Mouse (Mus musculus) intestine, embryonic 14.5 days (tissue): ENCODE measurements around the gene Defb45. TPM values are rescaled to one million over a fixed set of nuclear protein-coding genes. Genes with fewer than 3 reads are reported as not detected.

Experiments
- ATAC-seq: fragments of 200-750 bp; cut with Nextera tagmentation; replicated peaks from 2 replicates; pipeline ENCODE4 v1.8.0; 2017; ENCODE audit warnings: low read depth, moderate number of reproducible peaks, moderate TSS enrichment, moderate library complexity; ENCODE audit not compliant: low FRiP score, low TSS enrichment
- DNase-seq: peaks from one replicate; pipeline ENCODE4 v3.0.0-alpha.2; 2018; ENCODE audit warnings: low spot score
- H3K27ac ChIP-seq: fragments of 300-500 bp; sonication (generic); 2 replicates; pipeline ENCODE4 v1.5.1; 2014; ENCODE audit warnings: low read depth, mild to moderate bottlenecking, control low read depth
- H3K27me3 ChIP-seq: fragments of 300-500 bp; sonication (generic); replicated peaks from 2 replicates; pipeline ENCODE4 v1.6.1; 2014; ENCODE audit warnings: low read length, control low read depth; ENCODE audit not compliant: control insufficient read depth, insufficient read depth
- H3K36me3 ChIP-seq: fragments of 300-500 bp; sonication (generic); 2 replicates; pipeline ENCODE4 v1.6.1; 2014; ENCODE audit warnings: low read length, control low read depth; ENCODE audit not compliant: control insufficient read depth, insufficient read depth
- H3K4me1 ChIP-seq: fragments of 300-500 bp; sonication (generic); replicated peaks from 2 replicates; pipeline ENCODE4 v1.6.1; 2014; ENCODE audit warnings: low read length, control low read depth, mixed read lengths; ENCODE audit not compliant: control insufficient read depth, insufficient read depth
- H3K4me2 ChIP-seq: fragments of 300-500 bp; sonication (generic); 2 replicates; pipeline ENCODE4 v1.6.1; 2014; ENCODE audit warnings: low read length
- H3K4me3 ChIP-seq: fragments of 300-500 bp; sonication (generic); 2 replicates; pipeline ENCODE4 v1.5.1; 2014; ENCODE audit warnings: low read depth, low read length, control low read depth, mixed read lengths
- H3K9ac ChIP-seq: fragments of 300-500 bp; sonication (generic); 2 replicates; pipeline ENCODE4 v1.6.1; 2014; ENCODE audit warnings: mild to moderate bottlenecking, low read length
- H3K9me3 ChIP-seq: fragments of 300-500 bp; sonication (generic); 2 replicates; pipeline ENCODE4 v1.6.1; 2016; ENCODE audit warnings: low read length, control low read depth; ENCODE audit not compliant: control insufficient read depth
- WGBS: fragments of 180-500 bp; shearing (Covaris S2); extraction: QIAGEN DNeasy Blood & Tissue Kit; methylation state at CpG from one replicate; pipeline ENCODE4 v1.1.7; 2014; 5-methylcytosine and 5-hydroxymethylcytosine counted together
- polyA plus RNA-seq: library from polyadenylated mRNA; unstranded; fragments of >200 nt; fragmentation: Nextera tagmentation; extraction: Ambion mirVana; gene quantifications from 2 replicates; pipeline ENCODE4 v1.2.1, GENCODE M21; 2014

Gene Defb45
- polyA plus RNA-seq, 1 experiment from 2014 or later = not detected

- Histone ChIP-seq H3K4me2 (no peak within 1 kb of the TSS), H3K27me3 (no peaks in the 10 kb centered on the region), H3K4me1 (no peaks in the 10 kb centered on the region), H3K9me3 (no peaks in the 10 kb centered on the region), H3K4me3 (no peak within 1 kb of the TSS), H3K9ac (no peak within 1 kb of the TSS), H3K36me3 (no peaks in the 10 kb centered on the region), H3K27ac (no peak within 1 kb of the TSS)
- ATAC-seq = no peak
- WGBS = 63% methylated on average over 11 of the region's 11 CpGs
- no peak for DNase-seq
Observed at GRCm38 (mm10) chr2:152572114-152572794, 26.9 kb downstream of the Defb45 start, which contains the start of gene Defb21. Gene Defb21, plus strand, starts transcription at chr2:152572744.

- no peaks in the 10 kb centered on the region for H3K36me3 ChIP-seq
- 59% methylated on average over 6 of the region's 6 CpGs for WGBS
- no peak overlapping the region for H3K4me3 ChIP-seq
- no peak overlapping the region for H3K9ac ChIP-seq
- H3K4me1 ChIP-seq = no peaks in the 10 kb centered on the region
- DNase-seq (no peak), ATAC-seq (no peak)
- H3K4me2 ChIP-seq = no peak overlapping the region
- no peaks in the 10 kb centered on the region for H3K9me3 ChIP-seq
- H3K27me3 ChIP-seq = no peaks in the 10 kb centered on the region
- no peak overlapping the region for H3K27ac ChIP-seq
Observed at GRCm38 (mm10) chr2:152570313-152570712, 28.9 kb downstream of the Defb45 start.

GRCm38 (mm10) chr2:152569881-152570280 is 29.3 kb downstream of the Defb45 start:
- DNase-seq = no peak

GRCm38 (mm10) chr2:152569038-152569437 is 30.2 kb downstream of the Defb45 start, which contains the start of gene Gm17416:
Gene Gm17416, plus strand, starts transcription at chr2:152569338.
- H3K9ac ChIP-seq = no peak within 1 kb of the TSS
- DNase-seq (no peak), ATAC-seq (no peak)
- no peak within 1 kb of the TSS for H3K4me2 ChIP-seq
- H3K9me3 ChIP-seq = no peaks in the 10 kb centered on the region
- no peaks in the 10 kb centered on the region for H3K36me3 ChIP-seq
- no peaks in the 10 kb centered on the region for H3K27me3 ChIP-seq
- H3K27ac ChIP-seq = no peak within 1 kb of the TSS
- no peak within 1 kb of the TSS for H3K4me3 ChIP-seq
- H3K4me1 ChIP-seq = no peaks in the 10 kb centered on the region
- 90% methylated on average over 5 of the region's 5 CpGs for WGBS

More at GRCm38 (mm10) chr2:152569881-152570280, 29.3 kb downstream of the Defb45 start:
- H3K9me3 ChIP-seq = no peaks in the 10 kb centered on the region
- no peak overlapping the region for H3K27ac ChIP-seq
- H3K9ac ChIP-seq = no peak overlapping the region
- WGBS = 74% methylated on average over 4 of the region's 4 CpGs
- no peak overlapping the region for H3K4me3 ChIP-seq
- H3K27me3 ChIP-seq = no peaks in the 10 kb centered on the region
- H3K4me2 ChIP-seq = no peak overlapping the region
- H3K36me3 ChIP-seq = no peaks in the 10 kb centered on the region
- no peak for ATAC-seq
- H3K4me1 ChIP-seq = no peaks in the 10 kb centered on the region

GRCm38 (mm10) chr2:152556655-152557054 is 42.5 kb downstream of the Defb45 start:
- 81% methylated on average over 7 of the region's 7 CpGs for WGBS
- H3K36me3 ChIP-seq = no peaks in the 10 kb centered on the region
- no peak overlapping the region for H3K9ac ChIP-seq
- no peak overlapping the region for H3K27ac ChIP-seq
- no peaks in the 10 kb centered on the region for H3K9me3 ChIP-seq
- no peaks in the 10 kb centered on the region for H3K27me3 ChIP-seq
- DNase-seq (no peak), ATAC-seq (no peak)
- H3K4me1 ChIP-seq = no peaks in the 10 kb centered on the region
- H3K4me2 ChIP-seq = no peak overlapping the region
- H3K4me3 ChIP-seq = no peak overlapping the region

- no peak overlapping the region for H3K4me2 ChIP-seq
Observed at GRCm38 (mm10) chr2:152553774-152554423, 45.3 kb downstream of the Defb45 start.

GRCm38 (mm10) chr2:152548124-152548523 is 51.1 kb downstream of the Defb45 start:
- WGBS = 56% methylated on average over 5 of the region's 5 CpGs
- ATAC-seq (no peak), DNase-seq (no peak)

More at GRCm38 (mm10) chr2:152553774-152554423, 45.3 kb downstream of the Defb45 start:
- Histone ChIP-seq H3K27me3 (no peaks in the 10 kb centered on the region), H3K9me3 (no peaks in the 10 kb centered on the region), H3K36me3 (no peaks in the 10 kb centered on the region), H3K4me1 (no peaks in the 10 kb centered on the region), H3K9ac (no peak overlapping the region), H3K4me3 (no peak overlapping the region), H3K27ac (no peak overlapping the region)
- WGBS = 13% methylated on average over 16 of the region's 16 CpGs
- DNase-seq (peak; percentile 86), ATAC-seq (no peak)

GRCm38 (mm10) chr2:152544691-152545090 is 54.5 kb downstream of the Defb45 start:
- Histone ChIP-seq H3K4me3 (no peak overlapping the region), H3K27me3 (no peaks in the 10 kb centered on the region), H3K4me2 (no peak overlapping the region), H3K9me3 (no peaks in the 10 kb centered on the region), H3K36me3 (no peaks in the 10 kb centered on the region), H3K4me1 (no peaks in the 10 kb centered on the region), H3K9ac (no peak overlapping the region), H3K27ac (no peak overlapping the region)
- DNase-seq (peak; percentile 58), ATAC-seq (peak; percentile 80)
- 22% methylated on average over 4 of the region's 4 CpGs for WGBS

More at GRCm38 (mm10) chr2:152548124-152548523, 51.1 kb downstream of the Defb45 start:
- H3K27ac ChIP-seq = no peak overlapping the region
- no peak overlapping the region for H3K4me3 ChIP-seq
- H3K4me2 ChIP-seq = no peak overlapping the region
- H3K36me3 ChIP-seq = no peaks in the 10 kb centered on the region
- H3K27me3 ChIP-seq = no peaks in the 10 kb centered on the region
- no peak overlapping the region for H3K9ac ChIP-seq
- no peaks in the 10 kb centered on the region for H3K9me3 ChIP-seq
- H3K4me1 ChIP-seq = no peaks in the 10 kb centered on the region
